Mouse (Mus musculus): ENCODE results near the gene Cnppd1. TPM values are rescaled to one million over a fixed set of nuclear protein-coding genes. Genes with fewer than 3 reads are reported as not detected.

Cnppd1 gene
- polyA plus RNA-seq, 1 experiment from 2014 or later: 40.4 TPM

DNA sequence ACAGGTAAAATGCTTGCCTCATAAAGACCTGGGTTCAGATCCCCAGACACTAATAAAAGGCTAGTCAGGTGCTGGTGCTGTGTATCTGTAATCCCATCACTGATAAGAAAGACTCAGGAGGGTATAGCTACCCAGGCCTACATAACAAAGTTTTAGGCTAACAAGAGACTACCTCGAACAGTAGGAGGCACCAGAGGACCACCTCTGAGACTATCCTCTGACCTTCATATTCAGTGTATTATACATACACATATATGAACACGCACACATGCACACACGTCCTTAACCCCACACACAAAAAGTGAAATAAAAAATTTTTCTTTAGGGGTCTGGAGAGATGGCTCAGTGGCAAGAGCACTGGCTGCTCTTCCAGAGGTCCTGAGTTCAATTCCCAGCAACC, 20.3 kb downstream of the Cnppd1 start:
- no peak overlapping the region for H3K4me3 ChIP-seq (replicated peaks)
- no peak for ATAC-seq (ENCODE audit: insufficient number of reproducible peaks, insufficient read depth, low FRiP score, low TSS enrichment, low read depth)
- H3K27me3 ChIP-seq: no peaks in the 10 kb centered on the region
- peaks cover 7% of the 10 kb centered on the region for H3K4me1 ChIP-seq (replicated peaks)
- no peak overlapping the region for H3K27ac ChIP-seq
- no peaks in the 10 kb centered on the region for H3K9me3 ChIP-seq
- H3K9ac ChIP-seq (replicated peaks): no peak overlapping the region
- WGBS: 73% methylated on average over 3 of the region's 3 CpGs
- H3K36me3 ChIP-seq: no peaks in the 10 kb centered on the region
- no peak overlapping the region for H3K4me2 ChIP-seq

Other genes with a start within 250 kb of the Cnppd1 start
- gene Cryba2, start 249.6 kb downstream of the Cnppd1 start, polyA plus RNA-seq (2016; fragmentation: Nextera tagmentation; extraction: Ambion mirVana): not detected in 2 replicates
- gene Cfap65, start 207.1 kb downstream of the Cnppd1 start, polyA plus RNA-seq (2016; fragmentation: Nextera tagmentation; extraction: Ambion mirVana): not detected in 2 replicates
- 3.3 and 6.5 TPM in 2 replicates for gene Ihh, start 191.0 kb downstream of the Cnppd1 start, polyA plus RNA-seq (2016; fragmentation: Nextera tagmentation; extraction: Ambion mirVana)
- gene Nhej1, start 17.5 kb downstream of the Cnppd1 start, polyA plus RNA-seq (2016; fragmentation: Nextera tagmentation; extraction: Ambion mirVana): 12.0 and 12.1 TPM in 2 replicates
- 0.10 TPM in 1 of 2 replicates, not detected in the other for gene Slc23a3, start 8.8 kb downstream of the Cnppd1 start, polyA plus RNA-seq (2016; fragmentation: Nextera tagmentation; extraction: Ambion mirVana)
- 36.9 and 38.0 TPM in 2 replicates for gene Retreg2, start 67 bp upstream of the Cnppd1 start, polyA plus RNA-seq (2016; fragmentation: Nextera tagmentation; extraction: Ambion mirVana)
- gene Zfand2b, start 25.9 kb upstream of the Cnppd1 start, polyA plus RNA-seq (2016; fragmentation: Nextera tagmentation; extraction: Ambion mirVana): 34.9 and 37.1 TPM in 2 replicates
- 36.3 and 41.1 TPM in 2 replicates for gene Abcb6, start 37.7 kb upstream of the Cnppd1 start, polyA plus RNA-seq (2016; fragmentation: Nextera tagmentation; extraction: Ambion mirVana)
- 26.6 and 27.8 TPM in 2 replicates for gene Ankzf1, start 49.4 kb upstream of the Cnppd1 start, polyA plus RNA-seq (2016; fragmentation: Nextera tagmentation; extraction: Ambion mirVana)
- gene Atg9a, start 49.5 kb upstream of the Cnppd1 start, polyA plus RNA-seq (2016; fragmentation: Nextera tagmentation; extraction: Ambion mirVana): 22.0 and 24.1 TPM in 2 replicates
- gene Glb1l, start 68.1 kb upstream of the Cnppd1 start, polyA plus RNA-seq (2016; fragmentation: Nextera tagmentation; extraction: Ambion mirVana): 19.3 and 20.6 TPM in 2 replicates
- 131 and 134 TPM in 2 replicates for gene Stk16, start 68.1 kb upstream of the Cnppd1 start, polyA plus RNA-seq (2016; fragmentation: Nextera tagmentation; extraction: Ambion mirVana)
- 14.5 and 15.8 TPM in 2 replicates for gene Tuba4a, start 77.2 kb upstream of the Cnppd1 start, polyA plus RNA-seq (2016; fragmentation: Nextera tagmentation; extraction: Ambion mirVana)
- not detected in 2 replicates for gene A630095N17Rik, start 89.4 kb upstream of the Cnppd1 start, polyA plus RNA-seq (2016; fragmentation: Nextera tagmentation; extraction: Ambion mirVana)
- 40.7 and 42.8 TPM in 2 replicates for gene Dnajb2, start 93.7 kb upstream of the Cnppd1 start, polyA plus RNA-seq (2016; fragmentation: Nextera tagmentation; extraction: Ambion mirVana)
- 0.20 and 0.35 TPM in 2 replicates for gene Ptprn, start 121.8 kb upstream of the Cnppd1 start, polyA plus RNA-seq (2016; fragmentation: Nextera tagmentation; extraction: Ambion mirVana)
- gene Resp18, start 135.7 kb upstream of the Cnppd1 start, polyA plus RNA-seq (2016; fragmentation: Nextera tagmentation; extraction: Ambion mirVana): 0.83 TPM in 1 of 2 replicates, not detected in the other
- 111 TPM in 2 replicates for gene Dnpep, start 175.3 kb upstream of the Cnppd1 start, polyA plus RNA-seq (2016; fragmentation: Nextera tagmentation; extraction: Ambion mirVana)
- 23.5 and 25.3 TPM in 2 replicates for gene Des, start 217.6 kb upstream of the Cnppd1 start, polyA plus RNA-seq (2016; fragmentation: Nextera tagmentation; extraction: Ambion mirVana)
- gene Speg, start 232.6 kb upstream of the Cnppd1 start, polyA plus RNA-seq (2016; fragmentation: Nextera tagmentation; extraction: Ambion mirVana): 30.4 and 30.7 TPM in 2 replicates